Mouse (Mus musculus): ENCODE data around the gene Atp6v0a1. TPM values are rescaled to one million over a fixed set of nuclear protein-coding genes. Genes with fewer than 3 reads are reported as not detected.

Gene Atp6v0a1
- polyA plus RNA-seq, 1 experiment: 45.0 TPM

DNA sequence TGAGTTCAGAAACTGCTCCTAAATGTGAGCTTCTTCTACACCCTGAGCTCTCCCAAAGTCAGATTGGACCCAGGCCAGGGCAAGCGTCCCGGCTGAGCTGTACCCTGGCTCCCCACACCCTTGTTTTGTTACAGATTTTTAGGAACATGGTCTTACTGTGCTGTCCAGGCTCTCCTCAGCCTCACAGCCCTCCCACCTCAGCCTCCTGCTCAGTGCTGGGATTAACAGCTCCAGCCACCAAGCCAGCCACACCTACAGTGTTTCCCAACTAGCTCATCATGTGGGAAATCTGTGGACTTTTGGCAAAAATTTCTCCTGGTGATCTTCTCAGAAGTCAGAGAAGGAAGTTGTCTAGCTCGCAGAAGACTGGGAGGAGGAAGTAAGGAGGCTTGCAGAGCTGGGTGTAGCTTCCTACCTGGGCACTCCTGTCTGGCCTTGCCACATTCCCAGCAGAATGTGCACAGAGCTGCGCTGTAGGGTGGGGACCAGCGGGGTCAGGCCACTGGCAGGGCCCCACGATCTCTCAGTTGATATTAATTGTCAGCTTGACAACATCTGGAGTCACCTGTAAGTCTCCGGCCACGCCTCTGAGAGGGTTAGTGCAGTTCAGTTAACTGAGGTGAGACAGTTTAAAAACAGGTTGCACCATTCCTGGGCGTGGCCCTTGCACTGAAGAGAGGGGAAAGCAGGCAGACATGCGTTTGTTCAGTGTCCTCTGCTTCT, 43.7 kb downstream of the Atp6v0a1 start:
- no peak for TF ChIP-seq TCF12 (IDR thresholded peaks at IDR 0.05; ENCODE audit: insufficient read depth, poor library complexity, severe bottlenecking)
- no peak for TF ChIP-seq POLR2A (IDR thresholded peaks at IDR 0.05; ENCODE audit: insufficient read length, low read depth)
- no peak for TF ChIP-seq CEBPB (IDR thresholded peaks at IDR 0.05; ENCODE audit: insufficient read depth, poor library complexity, severe bottlenecking)
- TF ChIP-seq POLR2AphosphoS2 (IDR thresholded peaks at IDR 0.05; ENCODE audit: insufficient read length, low read depth): no peak
- TF ChIP-seq SRF (IDR thresholded peaks at IDR 0.05; ENCODE audit: control insufficient read depth, insufficient read length, low read depth): no peak
- TF ChIP-seq MYOG (IDR thresholded peaks at IDR 0.05; ENCODE audit: control insufficient read depth in 1 of 3, insufficient read depth in 1 of 3, insufficient read length in 2 of 3, low read depth in 2 of 3): no peak
- no peak for TF ChIP-seq TCF3 (IDR thresholded peaks at IDR 0.05; ENCODE audit: insufficient read length, low read depth)
- TF ChIP-seq MYOD1 (IDR thresholded peaks at IDR 0.05; ENCODE audit: control insufficient read depth in 1 of 3, insufficient read length in 2 of 3, low read depth in 2 of 3): no peak
- no peak for TF ChIP-seq MAX (IDR thresholded peaks at IDR 0.05; ENCODE audit: low read depth)
- no peak for TF ChIP-seq REST (IDR thresholded peaks at IDR 0.05; ENCODE audit: insufficient read depth, insufficient read length)
- TF ChIP-seq E2F4 (IDR thresholded peaks at IDR 0.05; ENCODE audit: insufficient read depth): no peak
- no peak for TF ChIP-seq USF1 (IDR thresholded peaks at IDR 0.05; ENCODE audit: low read depth)
- Histone ChIP-seq H3K27me3 (ENCODE audit: control insufficient read depth, insufficient read depth, insufficient read length) (no peaks in the 10 kb centered on the region), H3ac (ENCODE audit: control insufficient read depth, insufficient read length) (no peak overlapping the region), H3K79me2 (ENCODE audit: control insufficient read depth, insufficient read depth) (no peaks in the 10 kb centered on the region), H3K36me3 (ENCODE audit: control insufficient read depth, insufficient read depth) (peaks cover 22% of the 10 kb centered on the region), H3K4me3 (no peak overlapping the region), H3K4me2 (ENCODE audit: low read depth) (no peak overlapping the region)

DNA sequence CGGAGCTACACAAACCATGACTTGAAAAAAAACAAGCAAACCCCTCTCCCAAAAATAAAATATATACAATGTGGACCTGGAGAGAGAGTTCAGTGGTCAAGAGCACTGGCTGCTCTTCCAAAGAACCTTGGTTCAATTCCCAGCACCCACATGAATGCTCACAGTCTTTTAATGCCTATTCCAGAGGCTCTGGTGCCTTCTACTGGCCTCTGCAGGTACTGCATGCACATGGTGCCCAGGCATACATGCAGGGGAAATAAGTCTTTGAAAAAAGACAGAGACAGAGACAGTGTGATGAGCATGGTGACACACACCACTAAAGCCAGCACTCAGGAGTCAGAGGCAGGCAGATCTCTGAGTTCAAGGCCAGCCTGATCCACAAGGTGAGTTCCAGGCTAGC, 44.7 kb downstream of the Atp6v0a1 start:
- TF ChIP-seq POLR2AphosphoS2 (IDR thresholded peaks at IDR 0.05; ENCODE audit: insufficient read length, low read depth) (no peak), MYOG (IDR thresholded peaks at IDR 0.05; ENCODE audit: control insufficient read depth in 1 of 3, insufficient read depth in 1 of 3, insufficient read length in 2 of 3, low read depth in 2 of 3) (no peak)

DNA sequence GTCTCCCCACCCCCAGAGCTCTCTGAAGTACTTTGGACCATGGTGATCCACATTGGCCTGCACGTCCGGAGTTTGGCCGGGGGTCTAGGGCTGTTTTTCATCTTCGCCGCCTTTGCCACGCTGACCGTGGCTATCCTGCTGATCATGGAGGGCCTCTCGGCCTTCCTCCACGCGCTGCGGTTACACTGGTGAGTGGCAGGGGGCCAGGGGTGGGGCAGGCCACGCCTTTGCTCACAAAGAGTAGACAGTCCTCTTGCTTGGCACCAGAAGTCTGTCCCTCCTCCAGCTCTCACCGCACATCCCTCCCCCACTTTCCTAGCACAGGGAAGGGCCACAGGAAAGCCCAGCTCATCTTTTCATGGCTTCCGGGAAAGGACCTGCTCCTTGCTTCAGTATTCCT, 46.2 kb downstream of the Atp6v0a1 start:
- Histone ChIP-seq H3K4me2 (ENCODE audit: low read depth) (no peak overlapping the region), H3K79me2 (ENCODE audit: control insufficient read depth, insufficient read depth) (no peaks in the 10 kb centered on the region), H3ac (ENCODE audit: control insufficient read depth, insufficient read length) (no peak overlapping the region), H3K4me3 (no peak overlapping the region), H3K27me3 (ENCODE audit: control insufficient read depth, insufficient read depth, insufficient read length) (no peaks in the 10 kb centered on the region), H3K36me3 (ENCODE audit: control insufficient read depth, insufficient read depth) (peaks cover 8% of the 10 kb centered on the region)
- TF ChIP-seq USF1 (IDR thresholded peaks at IDR 0.05; ENCODE audit: low read depth) (no peak), TCF12 (IDR thresholded peaks at IDR 0.05; ENCODE audit: insufficient read depth, poor library complexity, severe bottlenecking) (no peak), TCF3 (IDR thresholded peaks at IDR 0.05; ENCODE audit: insufficient read length, low read depth) (no peak), E2F4 (IDR thresholded peaks at IDR 0.05; ENCODE audit: insufficient read depth) (no peak), SRF (IDR thresholded peaks at IDR 0.05; ENCODE audit: control insufficient read depth, insufficient read length, low read depth) (no peak), MYOD1 (IDR thresholded peaks at IDR 0.05; ENCODE audit: control insufficient read depth in 1 of 3, insufficient read length in 2 of 3, low read depth in 2 of 3) (no peak), MAX (IDR thresholded peaks at IDR 0.05; ENCODE audit: low read depth) (no peak), MYOG (IDR thresholded peaks at IDR 0.05; ENCODE audit: control insufficient read depth in 1 of 3, insufficient read depth in 1 of 3, insufficient read length in 2 of 3, low read depth in 2 of 3) (no peak), POLR2A (IDR thresholded peaks at IDR 0.05; ENCODE audit: insufficient read length, low read depth) (no peak), POLR2AphosphoS2 (IDR thresholded peaks at IDR 0.05; ENCODE audit: insufficient read length, low read depth) (no peak), REST (IDR thresholded peaks at IDR 0.05; ENCODE audit: insufficient read depth, insufficient read length) (no peak)

More for the DNA sequence above, 44.7 kb downstream of the Atp6v0a1 start:
- Histone ChIP-seq H3K27me3 (ENCODE audit: control insufficient read depth, insufficient read depth, insufficient read length) (no peaks in the 10 kb centered on the region), H3K36me3 (ENCODE audit: control insufficient read depth, insufficient read depth) (peaks cover 17% of the 10 kb centered on the region), H3K4me2 (ENCODE audit: low read depth) (no peak overlapping the region), H3ac (ENCODE audit: control insufficient read depth, insufficient read length) (no peak overlapping the region), H3K79me2 (ENCODE audit: control insufficient read depth, insufficient read depth) (no peaks in the 10 kb centered on the region), H3K4me3 (no peak overlapping the region)

DNA sequence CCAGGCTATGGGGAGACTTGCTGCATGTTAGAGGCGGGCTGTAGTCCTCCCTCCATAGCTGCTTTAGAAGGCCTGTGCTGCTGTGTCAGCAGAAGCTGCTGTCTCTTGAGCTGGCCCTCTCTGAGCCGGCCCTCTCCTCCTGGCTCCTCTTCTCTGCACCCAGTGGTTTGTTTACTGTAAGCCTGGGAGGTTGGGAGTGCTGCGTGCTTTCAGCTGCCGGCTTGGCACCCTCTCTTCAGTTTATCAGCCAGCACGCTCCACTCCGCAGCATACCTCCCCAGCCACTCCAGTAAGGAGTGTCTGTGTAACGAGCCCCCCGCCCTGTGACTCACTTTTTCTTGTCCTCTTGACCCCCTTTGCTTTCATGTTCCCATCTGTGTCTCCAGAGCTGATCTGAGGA, 47.6 kb downstream of the Atp6v0a1 start:
- H3K27me3 ChIP-seq (ENCODE audit: control insufficient read depth, insufficient read depth, insufficient read length): no peaks in the 10 kb centered on the region
- H3K79me2 ChIP-seq (ENCODE audit: control insufficient read depth, insufficient read depth): no peaks in the 10 kb centered on the region
- H3K4me2 ChIP-seq (ENCODE audit: low read depth): no peak overlapping the region
- TF ChIP-seq MAX (IDR thresholded peaks at IDR 0.05; ENCODE audit: low read depth) (no peak), TCF12 (IDR thresholded peaks at IDR 0.05; ENCODE audit: insufficient read depth, poor library complexity, severe bottlenecking) (no peak), MYOD1 (IDR thresholded peaks at IDR 0.05; ENCODE audit: control insufficient read depth in 1 of 3, insufficient read length in 2 of 3, low read depth in 2 of 3) (peak in 1 of 3 experiments; percentile 40), POLR2A (IDR thresholded peaks at IDR 0.05; ENCODE audit: insufficient read length, low read depth) (no peak), MYOG (IDR thresholded peaks at IDR 0.05; ENCODE audit: control insufficient read depth in 1 of 3, insufficient read depth in 1 of 3, insufficient read length in 2 of 3, low read depth in 2 of 3) (peak in 1 of 3 experiments; percentile 46), E2F4 (IDR thresholded peaks at IDR 0.05; ENCODE audit: insufficient read depth) (no peak)
- no peak overlapping the region for H3ac ChIP-seq (ENCODE audit: control insufficient read depth, insufficient read length)
- H3K36me3 ChIP-seq (ENCODE audit: control insufficient read depth, insufficient read depth): peaks cover 8% of the 10 kb centered on the region
- H3K4me3 ChIP-seq: no peak overlapping the region

DNA sequence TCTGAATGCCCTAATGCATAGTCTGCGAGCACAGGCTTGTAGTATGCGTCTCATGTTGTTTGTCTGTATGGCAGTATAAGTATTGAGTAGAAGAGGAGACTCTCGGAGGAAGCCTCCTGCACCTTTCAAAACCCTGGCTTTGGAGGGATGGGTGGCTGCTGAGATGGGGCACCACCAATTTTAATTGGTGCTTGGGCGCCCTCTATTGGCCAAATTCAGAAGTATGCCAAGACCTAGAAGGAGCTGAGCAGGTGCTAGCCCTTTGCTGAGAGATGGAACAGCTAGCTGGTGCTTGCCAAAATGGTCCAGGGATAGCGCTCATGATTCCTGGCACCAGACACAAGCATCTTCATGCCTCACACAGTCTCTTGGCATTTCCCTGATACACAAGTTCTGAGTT, 48.6 kb downstream of the Atp6v0a1 start:
- H3K27me3 ChIP-seq (ENCODE audit: control insufficient read depth, insufficient read depth, insufficient read length): no peaks in the 10 kb centered on the region
- H3K36me3 ChIP-seq (ENCODE audit: control insufficient read depth, insufficient read depth): peaks cover 8% of the 10 kb centered on the region
- H3K79me2 ChIP-seq (ENCODE audit: control insufficient read depth, insufficient read depth): no peaks in the 10 kb centered on the region
- no peak for TF ChIP-seq REST (IDR thresholded peaks at IDR 0.05; ENCODE audit: insufficient read depth, insufficient read length)
- peak; percentile 36 to 49 (median 41) for TF ChIP-seq MYOD1 (IDR thresholded peaks at IDR 0.05; ENCODE audit: control insufficient read depth in 1 of 3, insufficient read length in 2 of 3, low read depth in 2 of 3)
- no peak for TF ChIP-seq MYOG (IDR thresholded peaks at IDR 0.05; ENCODE audit: control insufficient read depth in 1 of 3, insufficient read depth in 1 of 3, insufficient read length in 2 of 3, low read depth in 2 of 3)
- TF ChIP-seq USF1 (IDR thresholded peaks at IDR 0.05; ENCODE audit: low read depth): no peak
- TF ChIP-seq TCF3 (IDR thresholded peaks at IDR 0.05; ENCODE audit: insufficient read length, low read depth): no peak
- TF ChIP-seq SRF (IDR thresholded peaks at IDR 0.05; ENCODE audit: control insufficient read depth, insufficient read length, low read depth): no peak
- no peak for TF ChIP-seq CEBPB (IDR thresholded peaks at IDR 0.05; ENCODE audit: insufficient read depth, poor library complexity, severe bottlenecking)
- no peak overlapping the region for H3K4me2 ChIP-seq (ENCODE audit: low read depth)
- no peak overlapping the region for H3ac ChIP-seq (ENCODE audit: control insufficient read depth, insufficient read length)
- no peak overlapping the region for H3K4me3 ChIP-seq
